Mouse (Mus musculus) A20 (cell line): ENCODE data around the gene Gstm3.

Experiments used
- DNase-seq: peaks from one replicate; pipeline ENCODE4 v3.0.0-alpha.2; 2011; ENCODE audit warnings: low read depth, low spot score

Gstm3 gene

DNA sequence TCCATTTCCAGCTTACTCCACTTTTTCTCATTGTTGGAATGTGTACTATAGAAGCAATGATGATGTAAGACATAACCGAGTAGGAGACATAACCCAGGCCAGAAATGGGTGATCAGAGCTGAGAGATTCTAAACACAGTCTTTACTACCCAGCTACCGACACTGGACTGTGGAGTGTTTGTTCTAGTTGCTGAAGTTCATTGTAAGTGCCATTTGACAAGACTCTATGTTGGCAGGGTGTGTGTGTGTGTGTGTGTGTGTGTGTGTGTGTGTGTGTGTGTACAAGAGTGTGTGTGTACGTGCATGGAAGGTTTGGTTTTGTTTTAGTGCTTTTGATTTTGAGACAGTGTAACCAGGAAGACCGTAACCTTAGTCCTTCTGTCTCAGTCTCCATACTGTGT lies 39.4 kb downstream of the Gstm3 start:
- DNase-seq = no peak

DNA sequence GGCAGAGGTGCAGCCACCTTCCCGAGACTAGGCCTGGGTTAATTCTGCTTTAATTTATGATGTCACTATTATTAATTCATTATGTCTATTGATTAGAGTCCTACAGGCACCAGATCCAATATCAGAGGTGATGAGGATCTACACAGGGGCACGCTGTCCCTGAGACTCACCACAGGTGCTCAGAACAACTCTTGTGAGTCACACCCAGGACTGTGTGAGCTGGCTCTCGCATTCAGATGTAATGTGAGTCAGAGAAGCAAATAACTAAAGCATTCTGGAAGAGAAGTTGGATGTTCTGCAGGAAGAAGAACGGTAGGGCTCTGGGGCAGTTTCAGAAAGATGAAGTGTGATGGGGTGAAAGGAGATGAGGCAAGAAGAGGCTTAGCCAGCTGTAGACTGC lies 39.8 kb downstream of the Gstm3 start:
- DNase-seq = no peak

DNA sequence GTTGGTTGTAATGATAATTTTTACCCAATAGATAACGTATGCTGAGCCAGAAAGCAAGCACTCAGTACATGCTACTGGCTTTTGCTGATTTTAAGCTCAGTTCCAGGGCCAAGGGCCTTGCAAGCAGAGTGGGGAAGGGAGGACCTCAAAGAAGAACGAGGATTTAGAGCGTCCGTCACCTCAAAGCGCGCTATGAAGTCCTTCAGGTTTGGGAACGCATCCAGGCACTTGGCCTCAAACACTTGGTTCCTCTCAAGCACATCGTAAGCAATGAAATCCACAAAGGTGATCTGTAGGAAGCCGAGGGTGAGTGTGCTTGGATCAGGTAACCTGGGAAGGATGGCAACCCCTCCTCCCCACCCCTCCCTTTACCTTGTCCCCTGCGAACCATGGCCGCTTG lies 40.4 kb downstream of the Gstm3 start:
- no peak for DNase-seq

DNA sequence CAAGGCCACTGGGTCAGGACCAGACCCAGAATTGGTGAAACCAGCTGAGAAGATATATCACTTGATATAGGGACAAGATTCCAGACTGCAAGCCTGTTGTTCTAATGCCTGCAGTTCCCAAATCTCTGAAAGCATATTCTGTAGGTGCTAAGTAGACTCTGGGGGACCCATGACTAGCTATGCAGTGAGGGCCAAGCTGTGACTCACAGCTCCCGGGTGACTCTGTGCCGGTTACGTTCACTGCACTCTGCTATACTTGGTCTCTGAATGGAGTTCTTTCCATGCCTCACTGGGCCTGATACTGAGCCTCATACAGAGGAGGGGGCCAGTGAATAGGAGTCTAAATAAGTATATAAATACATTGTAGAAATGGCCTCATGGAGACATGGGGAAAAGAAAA lies 41.2 kb downstream of the Gstm3 start:
- no peak for DNase-seq

DNA sequence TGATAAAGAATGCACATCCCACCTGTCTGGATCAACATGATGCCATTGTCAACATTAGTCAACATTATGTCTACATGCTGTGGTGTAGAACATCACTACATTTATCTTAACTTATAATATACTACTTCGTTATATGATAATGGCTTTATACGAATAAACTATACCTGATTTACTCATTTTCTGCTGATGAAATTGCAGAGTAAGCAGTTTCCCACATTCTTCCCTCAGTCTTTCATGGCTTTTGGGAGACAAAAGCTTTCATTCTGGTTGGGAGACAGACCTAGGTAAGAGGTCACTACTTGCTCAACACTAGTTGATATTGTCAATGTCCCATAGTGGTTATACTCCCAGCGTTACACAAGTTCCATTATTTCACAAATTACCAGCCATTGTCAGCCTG lies 43.7 kb downstream of the Gstm3 start:
- no peak for DNase-seq

DNA sequence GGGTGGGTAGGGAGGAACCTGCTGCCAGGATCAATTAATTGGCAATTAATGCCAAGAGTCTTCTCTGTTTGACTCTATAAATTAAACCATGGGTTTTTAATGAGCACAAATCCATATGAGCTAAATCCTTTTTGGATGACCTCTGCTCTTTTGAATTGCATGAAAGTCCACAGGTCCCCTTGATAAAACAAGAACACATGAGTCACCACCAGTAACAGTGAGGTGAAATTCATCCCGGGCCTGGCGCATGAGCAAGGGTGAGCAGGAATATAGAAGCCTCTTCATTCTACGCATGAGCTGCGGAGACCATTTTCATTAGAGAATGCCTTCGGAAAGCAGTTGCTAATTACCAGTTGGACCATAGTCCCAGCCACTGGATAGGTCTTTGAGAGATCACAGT lies 48.7 kb downstream of the Gstm3 start:
- no peak for DNase-seq

DNA sequence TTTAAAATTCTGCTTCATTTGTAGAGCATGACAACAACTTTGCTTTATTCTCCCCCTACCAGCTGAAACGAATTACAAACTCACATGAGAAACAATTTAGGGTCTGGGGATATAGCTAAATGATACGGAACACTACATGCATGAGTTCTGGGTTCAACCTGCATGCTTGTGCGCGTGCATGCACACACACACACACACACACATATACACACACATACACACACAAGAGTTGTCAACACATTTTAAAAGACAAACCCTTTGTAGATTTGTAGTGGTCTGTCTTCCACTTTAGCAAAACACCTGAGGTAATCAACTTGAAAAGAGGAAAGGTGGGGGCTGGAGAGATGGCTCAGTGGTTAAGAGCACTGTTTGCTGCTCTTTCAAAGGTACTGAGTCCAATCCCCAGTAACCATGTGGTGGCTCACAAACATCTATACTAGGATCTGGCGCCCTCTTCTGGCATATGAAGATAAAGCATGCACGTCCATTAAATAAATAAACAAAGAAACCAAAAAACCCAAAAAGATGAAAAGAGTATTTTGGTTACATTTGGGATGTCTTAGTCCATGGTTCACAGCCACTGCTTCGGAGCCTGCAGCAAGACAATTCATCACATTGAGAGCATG lies 51.2 kb downstream of the Gstm3 start:
- DNase-seq = peak; percentile 67

DNA sequence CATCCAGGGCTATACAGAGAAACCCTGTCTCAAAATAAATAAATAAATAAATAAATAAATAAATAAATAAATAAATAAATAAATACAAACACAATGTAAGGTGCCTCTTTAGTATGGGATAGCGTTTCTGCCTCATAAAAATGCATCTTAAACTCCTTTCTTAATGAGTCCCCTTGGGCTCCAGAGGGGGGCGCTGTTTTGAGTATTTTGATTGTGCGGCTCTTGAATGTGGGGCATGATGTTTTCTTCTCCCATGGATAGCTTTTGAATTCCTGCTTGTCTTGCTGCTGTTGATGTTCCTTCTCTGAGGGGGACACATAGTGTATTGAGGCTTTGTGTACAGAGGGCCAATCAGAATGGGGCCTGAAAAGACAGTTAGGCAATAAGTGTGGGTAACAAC lies 52.0 kb downstream of the Gstm3 start:
- peak; percentile 33 for DNase-seq

DNA sequence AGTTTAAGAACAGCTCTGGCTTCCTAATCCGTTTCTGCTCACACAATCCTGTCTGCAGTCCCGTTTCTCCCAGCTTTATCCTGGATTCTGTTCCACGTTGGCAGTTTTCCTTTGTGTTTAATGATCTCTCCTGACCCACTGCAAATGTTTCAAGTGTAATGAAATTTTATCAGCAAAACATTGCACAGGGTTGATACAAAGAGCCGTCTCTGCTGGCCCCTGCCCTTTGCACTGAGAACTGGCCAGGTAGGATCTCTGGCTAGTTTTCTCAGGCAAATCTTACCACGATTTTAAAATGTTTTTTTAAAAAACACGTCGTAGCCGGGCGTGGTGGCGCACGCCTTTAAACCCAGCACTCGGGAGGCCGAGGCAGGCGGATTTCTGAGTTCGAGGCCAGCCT lies 52.4 kb downstream of the Gstm3 start:
- DNase-seq = no peak
